Mouse (Mus musculus): Measurements from ENCODE around the gene Meox1.

Gene Meox1

DNA sequence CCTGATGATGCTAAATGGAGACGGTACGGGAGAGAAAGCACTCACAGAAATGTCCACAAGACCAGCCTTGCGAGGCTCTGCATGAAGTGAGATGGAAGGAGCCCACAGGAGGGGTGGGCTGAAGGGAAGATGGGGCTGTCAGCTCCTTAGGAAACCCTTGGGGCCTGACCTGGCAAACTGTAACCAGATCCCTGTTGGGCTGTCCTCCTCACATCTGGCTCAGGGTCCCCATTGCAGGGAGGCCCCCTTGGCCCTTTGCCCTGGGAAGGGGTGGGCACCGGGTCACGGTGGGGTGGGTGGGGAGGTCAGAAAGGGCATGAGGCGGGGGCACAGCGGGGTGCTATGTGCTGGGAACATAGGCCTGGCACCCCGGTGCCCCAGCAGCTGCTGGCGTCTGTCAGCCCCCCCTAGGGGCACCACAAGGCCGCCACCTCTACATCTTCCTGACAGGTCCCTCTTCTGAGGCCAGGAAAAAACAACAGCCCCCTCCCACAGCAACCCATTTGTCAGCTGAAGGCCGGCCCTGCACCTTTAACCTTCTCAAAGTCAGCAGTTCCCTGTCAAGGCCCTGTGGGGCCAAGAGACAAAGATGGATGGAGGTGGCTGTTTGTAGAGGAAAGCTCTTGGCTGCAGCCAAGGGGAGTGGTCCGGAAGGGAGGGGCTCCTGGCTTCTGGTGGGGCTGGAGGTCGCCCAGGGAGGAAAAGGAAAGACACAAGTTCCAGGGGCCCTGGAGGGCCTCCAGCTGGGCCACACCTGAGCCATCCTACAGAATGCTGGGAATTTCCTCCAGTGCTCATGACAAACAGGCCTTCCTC lies 2.6 kb upstream of the Meox1 start:
- no peak for DNase-seq

GRCm38 (mm10) chr11:101893560-101893959 lies 614 bp downstream of the Meox1 start:
- no peak for DNase-seq

DNA sequence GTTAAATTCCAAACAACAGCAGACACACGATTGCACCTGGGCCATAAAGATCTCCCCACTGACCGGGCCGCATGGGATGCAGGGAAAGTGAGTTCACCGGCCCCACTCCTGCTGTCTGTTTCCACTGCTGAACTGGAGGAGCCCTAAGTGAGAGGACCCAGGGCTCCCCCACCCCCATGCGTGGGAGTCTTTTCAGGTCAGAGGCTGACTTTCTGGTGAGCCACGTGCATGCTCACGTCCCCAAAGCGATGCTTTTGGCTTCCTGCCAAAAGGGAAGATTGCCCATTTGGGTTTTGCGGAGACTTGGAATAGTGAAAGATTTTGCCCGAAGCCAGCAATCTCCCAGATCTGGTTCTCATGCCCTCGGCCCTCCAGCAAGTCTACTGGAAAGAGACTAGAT lies 2.7 kb downstream of the Meox1 start:
- no peak for DNase-seq

- DNase-seq, result no peak
Measured at GRCm38 (mm10) chr11:101889781-101890180, 4.4 kb downstream of the Meox1 start.

- no peak for DNase-seq
Measured at GRCm38 (mm10) chr11:101888820-101889219, 5.4 kb downstream of the Meox1 start.

DNA sequence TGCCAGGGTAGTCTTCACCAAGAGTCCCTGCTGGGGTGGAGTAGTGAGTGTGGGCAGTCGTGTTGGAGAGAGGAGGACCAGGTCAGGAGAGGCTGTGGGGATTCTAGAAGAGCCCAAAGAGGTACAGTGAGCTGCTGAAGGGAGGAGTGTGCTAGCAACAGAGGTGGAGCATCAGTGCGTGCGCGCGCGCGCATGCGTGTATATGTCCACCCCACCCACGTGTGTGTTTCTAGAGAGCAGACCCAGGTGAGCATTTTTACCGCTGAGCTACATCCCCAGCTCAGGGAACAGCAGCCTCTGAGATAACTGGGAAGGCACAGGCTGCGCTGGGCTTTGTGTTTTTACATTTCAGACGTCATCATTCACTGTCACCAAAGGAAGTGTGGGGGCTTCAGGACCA lies 7.7 kb downstream of the Meox1 start:
- no peak for DNase-seq

- DNase-seq, result no peak
Measured at GRCm38 (mm10) chr11:101885881-101886319, 8.3 kb downstream of the Meox1 start.

GRCm38 (mm10) chr11:101885232-101885631 lies 8.9 kb downstream of the Meox1 start:
- no peak for DNase-seq

GRCm38 (mm10) chr11:101883911-101884310 lies 10.3 kb downstream of the Meox1 start:
- no peak for DNase-seq

DNA sequence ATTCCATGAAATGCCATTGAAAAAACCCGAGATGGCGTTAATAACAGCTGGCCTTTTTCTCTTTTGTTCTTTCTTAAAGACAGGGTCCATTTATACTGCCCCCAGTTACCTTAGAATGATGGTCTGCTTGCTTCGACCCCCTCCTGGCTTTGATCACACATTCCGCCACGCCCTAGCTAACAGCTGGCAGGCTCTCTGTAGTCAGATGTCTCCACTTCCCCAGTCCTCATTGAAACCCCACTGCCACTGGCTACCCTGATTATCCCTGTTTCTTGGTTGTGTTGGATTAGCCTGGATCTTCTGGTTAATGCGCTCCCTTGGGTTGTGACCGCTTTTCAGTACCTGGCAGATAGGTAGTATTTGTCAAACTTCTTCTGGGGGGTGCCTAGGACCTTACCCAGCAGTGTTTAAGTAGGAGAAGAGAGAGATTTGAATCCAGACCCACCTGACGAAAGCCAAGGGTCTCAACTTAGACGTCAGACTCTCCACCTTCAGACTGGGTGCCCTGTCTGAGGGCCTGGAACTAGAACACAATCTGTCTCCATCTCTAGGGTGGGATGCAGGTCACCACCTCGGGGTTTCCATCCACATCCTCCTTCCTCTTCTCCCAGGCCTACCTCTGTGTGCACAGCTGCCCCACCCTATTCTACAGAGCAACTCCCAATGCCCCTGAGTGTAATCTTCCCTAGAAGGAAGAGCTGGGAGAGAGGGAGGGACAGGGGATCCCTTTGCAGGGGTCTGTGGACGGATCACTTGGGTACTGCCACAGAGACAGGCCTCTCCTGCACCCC lies 11.5 kb downstream of the Meox1 start:
- DNase-seq, result no peak

DNA sequence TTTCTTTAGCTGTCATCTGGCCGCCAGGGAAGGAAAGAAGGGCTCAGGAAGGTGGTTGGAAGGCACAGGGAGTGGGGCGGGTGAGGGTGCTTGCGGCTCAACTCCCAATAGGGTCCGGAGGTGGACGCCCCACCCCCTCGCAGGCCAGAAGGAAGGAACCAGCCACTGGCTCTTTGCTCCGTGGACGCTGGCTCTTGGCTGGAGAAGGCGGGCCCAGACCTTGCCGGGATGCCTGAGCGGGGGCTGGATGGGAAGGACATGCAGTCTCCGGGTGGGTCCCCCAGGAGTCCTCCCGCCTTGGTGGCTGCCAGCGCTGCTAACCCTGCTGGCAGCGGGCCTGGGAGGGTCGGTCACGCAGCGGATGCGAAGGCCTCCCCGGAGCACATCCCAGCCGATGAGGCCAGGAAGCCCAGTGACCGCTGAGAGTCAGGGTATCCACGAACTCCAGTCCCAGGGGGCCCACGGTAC lies 12.5 kb downstream of the Meox1 start:
- no peak for DNase-seq

DNA sequence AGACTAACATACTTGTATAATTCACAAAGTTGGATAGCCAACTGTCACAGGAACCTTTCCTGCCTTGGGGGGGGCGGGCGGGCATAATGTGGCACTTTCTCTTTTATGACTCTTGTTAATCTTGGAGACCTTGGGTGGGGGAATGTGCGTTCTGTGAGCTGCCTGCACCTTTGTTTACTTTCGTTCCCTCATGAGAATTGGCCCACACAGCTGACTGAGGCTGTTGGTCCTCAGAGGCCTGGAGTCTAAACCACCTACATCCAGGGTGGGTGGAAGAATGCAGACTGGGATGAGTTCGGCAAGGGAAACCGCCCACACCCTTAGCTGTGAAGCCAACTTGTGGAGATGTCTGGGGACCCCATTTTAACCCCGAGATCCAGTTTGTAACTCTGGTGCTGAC lies 13.0 kb downstream of the Meox1 start:
- no peak for DNase-seq

DNA sequence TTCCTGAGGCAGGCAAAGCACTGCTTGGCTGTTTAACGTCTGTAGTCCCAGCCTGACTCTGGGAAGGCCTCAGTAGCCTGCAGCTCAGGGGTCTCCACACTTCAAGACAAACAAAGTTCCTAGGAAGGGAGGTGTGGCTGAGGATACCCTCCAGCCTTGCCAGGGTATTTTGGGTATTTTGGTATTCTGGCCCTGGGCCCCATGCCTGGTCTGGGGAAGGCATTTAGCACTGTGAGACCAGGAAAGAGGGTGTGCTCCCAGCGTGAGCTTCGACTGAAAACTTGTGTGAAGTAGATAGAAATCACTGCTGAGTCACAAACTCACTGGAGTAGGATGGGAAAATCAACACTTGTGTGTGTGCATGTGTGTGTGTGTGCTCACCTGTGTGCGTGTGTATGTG lies 14.5 kb downstream of the Meox1 start:
- DNase-seq, result no peak

DNA sequence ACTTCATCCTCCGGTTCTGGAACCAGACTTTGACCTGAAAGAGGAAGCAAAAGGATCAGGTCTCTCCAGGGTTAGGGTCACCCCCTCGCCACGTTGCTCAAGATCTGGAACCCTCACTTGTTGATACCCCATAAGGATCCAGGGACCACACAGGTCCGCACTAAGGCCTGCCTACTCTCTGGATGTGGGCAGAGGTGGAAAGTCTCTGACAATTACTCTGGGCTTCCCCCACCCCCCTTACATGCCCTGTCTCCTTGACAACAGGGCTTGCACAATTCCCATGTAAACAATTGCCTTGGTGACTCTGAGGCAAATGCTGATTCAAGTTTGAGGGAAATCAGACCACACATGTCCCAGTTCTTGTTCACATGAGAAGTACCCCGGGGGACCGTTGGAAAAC lies 15.5 kb downstream of the Meox1 start:
- no peak for DNase-seq

DNA sequence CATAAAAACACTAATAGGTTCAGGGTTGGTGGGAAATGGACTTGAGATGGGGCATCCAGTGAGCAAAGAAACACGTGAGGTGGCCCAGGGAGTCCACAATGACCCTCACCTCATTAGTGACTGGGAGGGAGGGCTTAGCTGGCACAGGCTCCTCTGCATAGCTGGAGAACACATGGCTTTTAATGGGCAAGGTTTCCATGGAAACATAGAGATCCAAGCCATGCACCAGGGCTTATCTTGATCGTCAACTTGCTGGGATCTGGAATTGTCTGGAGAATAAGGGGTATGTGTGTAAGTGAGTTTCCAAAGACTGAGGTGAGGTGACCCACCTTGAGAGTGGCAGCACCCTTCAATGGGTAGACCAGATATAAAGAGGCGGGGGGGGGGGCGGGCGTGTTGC lies 19.2 kb downstream of the Meox1 start:
- no peak for DNase-seq

GRCm38 (mm10) chr11:101873909-101874308 lies 20.3 kb downstream of the Meox1 start:
- DNase-seq, result no peak

GRCm38 (mm10) chr11:101871435-101871834 lies 22.7 kb downstream of the Meox1 start:
- no peak for DNase-seq

GRCm38 (mm10) chr11:101870067-101870765 lies 24.0 kb downstream of the Meox1 start:
- no peak for DNase-seq

GRCm38 (mm10) chr11:101867513-101868052 lies 26.6 kb downstream of the Meox1 start:
- no peak for DNase-seq

- DNase-seq, result no peak
Measured at GRCm38 (mm10) chr11:101858742-101859141, 35.4 kb downstream of the Meox1 start.

- no peak for DNase-seq
Measured at GRCm38 (mm10) chr11:101855950-101856712, 38.0 kb downstream of the Meox1 start.

- DNase-seq, result no peak
Measured at GRCm38 (mm10) chr11:101851042-101851441, 43.1 kb downstream of the Meox1 start.
